Mouse (Mus musculus) embryo, embryonic 10.5 days (tissue): ENCODE data around the gene Poglut1.

Source experiments
- DNase-seq: peaks from one replicate; pipeline ENCODE4 v3.0.0-alpha.2; 2015; ENCODE audit warnings: low spot score

Poglut1 gene

DNA sequence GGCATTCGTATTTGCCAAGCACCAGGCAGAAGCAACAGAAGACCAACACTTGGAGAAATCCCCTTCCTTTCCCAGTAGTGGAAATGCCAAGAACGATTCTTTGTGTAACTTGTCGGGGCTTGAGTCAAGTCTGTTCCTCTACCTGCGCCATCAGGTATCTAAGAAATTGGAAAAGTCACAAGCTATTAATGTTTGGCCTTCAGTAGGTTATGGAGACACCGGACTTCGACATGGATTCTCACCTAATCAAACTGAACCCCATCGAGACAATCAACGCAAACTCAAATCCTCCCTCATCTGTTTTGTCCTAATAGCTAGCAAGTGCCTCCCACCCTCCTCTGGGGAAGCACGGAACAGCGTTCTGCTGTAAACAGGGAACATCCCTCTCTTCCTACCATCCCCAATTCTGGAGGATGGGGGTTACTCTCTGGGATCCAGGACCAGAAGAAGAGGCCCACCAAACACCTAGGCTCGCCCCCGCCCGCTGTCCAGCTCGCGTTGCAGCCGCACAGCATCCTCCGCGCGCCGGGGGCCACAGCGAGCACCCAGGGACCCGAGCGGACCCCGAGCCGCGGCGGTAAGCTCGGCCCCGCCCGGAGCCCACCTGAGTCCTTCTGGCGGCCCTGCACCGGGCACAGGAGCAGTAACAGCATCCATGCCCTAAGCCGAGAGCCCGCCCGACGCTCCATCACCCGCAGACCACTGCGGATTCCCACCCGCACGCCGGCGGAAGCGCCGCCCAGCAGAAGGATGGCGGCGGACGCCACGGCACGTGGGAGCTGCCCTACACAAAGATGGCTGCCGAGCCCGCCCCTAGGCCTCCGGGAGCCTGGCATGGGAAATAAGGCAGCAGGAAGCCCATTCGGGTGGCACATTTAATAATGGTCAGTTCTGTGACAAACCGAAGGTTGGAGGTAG is at the start of gene Poglut1:
Poglut1 (minus strand) TSS at position 780 of the 918 bp plus-strand sequence.
- DNase-seq = peak; percentile 85

DNA sequence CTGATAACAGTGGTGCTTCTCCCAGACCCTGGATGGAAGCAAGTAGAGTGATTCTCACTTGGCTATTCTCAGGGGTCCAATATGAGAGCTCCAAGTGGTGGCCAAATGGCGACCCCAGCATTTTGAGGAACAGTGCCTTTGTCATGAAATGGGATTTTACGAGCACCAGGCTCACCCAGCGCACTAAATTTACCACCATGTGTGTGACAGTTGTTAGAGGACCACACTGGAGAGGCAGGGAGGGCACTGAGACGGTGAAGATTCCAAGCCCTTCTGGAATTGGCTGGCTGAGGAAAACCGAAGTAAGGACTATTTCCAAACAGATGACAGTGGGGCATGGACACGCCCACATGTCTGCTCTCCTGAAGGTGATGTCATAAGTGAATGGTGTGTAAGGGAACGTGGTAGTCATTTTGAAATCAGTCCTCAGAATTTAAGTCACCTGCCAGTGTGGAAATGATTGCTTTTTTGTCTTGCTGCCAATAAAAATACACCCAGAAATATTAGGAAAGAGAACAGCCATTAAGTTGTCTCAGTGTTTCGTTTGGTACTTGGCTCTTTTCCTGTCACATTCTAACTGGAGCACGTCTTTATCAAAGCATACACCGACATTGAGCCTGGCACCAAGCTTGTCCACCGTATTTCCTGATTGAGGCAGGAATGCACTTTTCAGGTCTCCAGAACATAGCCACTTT is 49.1 kb upstream of the Poglut1 start:
- DNase-seq = no peak

DNA sequence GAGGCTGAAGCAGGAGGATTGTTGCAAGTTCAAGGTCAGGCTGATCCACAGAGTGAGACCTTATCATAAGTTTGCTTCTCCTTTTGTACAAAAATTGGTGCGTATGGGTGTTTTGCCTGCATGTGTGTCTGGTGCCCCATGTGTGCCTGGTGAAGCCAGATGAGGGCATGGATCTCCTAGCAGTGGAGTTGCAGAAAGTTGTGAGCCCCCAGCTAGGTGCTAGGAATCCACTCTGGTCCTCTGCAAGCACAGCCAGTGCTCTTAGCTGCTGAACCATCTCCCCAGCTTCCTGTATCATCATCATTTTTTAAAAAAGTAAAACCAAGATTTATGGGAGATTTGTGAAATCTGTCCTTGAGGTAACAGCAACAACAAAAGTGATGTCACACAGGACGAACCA is 46.6 kb upstream of the Poglut1 start:
- no peak for DNase-seq

DNA sequence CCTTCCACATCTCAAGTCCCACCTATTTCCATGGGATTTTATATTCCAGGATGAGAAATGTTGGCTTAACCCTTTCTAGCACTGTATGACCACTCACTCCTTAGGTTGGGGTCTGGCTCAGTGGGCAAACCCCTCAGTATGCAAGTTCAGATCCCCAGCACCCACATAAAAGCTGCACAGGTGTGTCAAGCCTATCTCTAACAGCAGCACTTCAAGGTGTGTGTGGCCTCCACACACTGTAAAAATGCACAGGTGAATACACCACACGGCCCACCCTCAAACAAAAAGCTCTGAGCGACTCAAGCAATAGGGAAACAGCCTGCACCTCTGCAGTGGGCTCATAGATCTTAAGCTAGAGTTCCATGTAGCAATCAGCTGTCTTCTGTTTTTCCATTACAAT is 46.0 kb upstream of the Poglut1 start:
- DNase-seq = no peak

DNA sequence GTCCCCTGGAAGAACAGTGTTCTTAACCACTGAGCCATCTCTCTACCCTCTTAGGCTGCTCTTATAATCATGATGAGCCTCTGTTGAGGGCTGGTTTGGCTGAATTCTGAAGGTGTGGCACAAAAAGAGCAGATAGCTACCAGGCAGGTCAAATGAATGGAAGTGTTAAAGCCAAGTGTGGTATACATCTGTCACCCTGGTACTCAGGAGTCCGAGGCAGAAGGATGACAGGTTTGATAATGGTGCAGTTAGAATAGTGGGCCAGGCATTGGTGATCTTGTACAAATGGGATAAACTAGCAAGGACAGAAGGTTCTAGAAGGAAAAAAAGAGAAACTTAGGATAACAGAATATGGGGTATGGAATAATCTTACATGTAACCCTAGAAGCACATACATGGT is 44.4 kb upstream of the Poglut1 start:
- DNase-seq = no peak

DNA sequence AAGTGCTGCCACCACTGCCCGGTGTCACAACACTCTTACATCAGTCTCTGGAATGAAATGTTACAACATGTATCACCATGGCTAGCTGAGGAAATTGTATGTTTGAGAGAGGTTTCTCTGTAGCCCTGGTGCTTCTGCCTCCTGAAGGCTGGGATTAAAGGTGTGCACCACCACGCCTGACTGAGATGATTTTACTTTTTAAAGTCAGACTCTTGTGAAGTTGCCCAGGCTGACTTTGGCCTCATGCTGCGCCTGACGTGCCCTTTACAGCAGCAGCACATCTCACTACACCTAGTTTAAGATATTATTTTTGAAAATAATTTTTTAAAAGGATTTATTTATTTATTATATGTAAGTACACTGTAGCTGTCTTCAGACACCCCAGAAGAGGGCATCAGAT is 42.9 kb upstream of the Poglut1 start:
- no peak for DNase-seq

DNA sequence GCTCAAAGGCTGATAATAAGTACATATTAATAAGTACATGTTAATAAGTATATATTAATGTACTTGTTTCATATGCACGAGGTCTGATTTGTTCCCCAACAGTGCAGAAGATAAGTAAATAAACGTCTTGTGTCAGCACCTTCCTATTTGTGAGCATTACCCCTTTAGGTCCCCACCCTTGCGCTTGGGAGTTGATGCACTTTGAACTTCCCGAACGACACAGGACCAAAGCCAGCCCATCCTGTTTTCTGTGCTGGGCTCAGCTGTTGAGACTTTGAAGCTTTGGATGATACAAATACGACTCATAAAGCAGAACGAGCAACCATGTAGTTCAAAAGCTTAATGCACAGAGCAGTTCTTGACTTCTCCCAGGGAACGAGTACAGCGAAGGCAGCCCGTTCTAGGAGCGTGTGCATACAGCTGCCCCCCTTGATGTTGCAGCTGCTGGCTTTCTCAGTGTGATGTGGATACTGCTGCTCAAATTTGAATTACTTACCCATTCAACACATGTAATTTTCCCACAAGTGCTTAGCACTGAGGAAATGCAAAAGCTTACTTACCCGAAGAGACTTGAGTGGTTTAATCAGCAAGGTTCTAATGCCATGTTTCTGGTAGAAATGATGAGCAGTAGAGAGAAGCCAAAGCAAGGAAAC is 42.1 kb upstream of the Poglut1 start:
- no peak for DNase-seq

DNA sequence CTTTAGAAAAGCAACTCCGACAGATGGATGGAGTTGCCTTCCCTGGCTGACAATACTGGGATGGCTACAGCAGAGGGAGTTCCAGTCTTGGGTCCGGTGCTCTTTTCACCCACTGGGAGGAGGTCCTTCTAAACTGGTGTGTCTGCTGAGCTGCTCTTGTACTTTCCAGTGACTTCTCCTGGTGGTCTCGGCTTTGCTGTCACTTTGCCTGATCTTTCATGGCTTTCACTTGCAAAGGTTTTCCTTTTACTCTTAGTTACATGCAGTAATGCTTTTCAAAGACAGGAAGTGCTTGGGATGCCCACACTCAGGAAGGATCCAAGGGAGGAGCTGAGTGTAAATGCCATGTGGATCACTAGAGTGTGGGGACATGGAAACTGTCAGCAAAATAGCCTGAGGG is 41.4 kb upstream of the Poglut1 start:
- no peak for DNase-seq

DNA sequence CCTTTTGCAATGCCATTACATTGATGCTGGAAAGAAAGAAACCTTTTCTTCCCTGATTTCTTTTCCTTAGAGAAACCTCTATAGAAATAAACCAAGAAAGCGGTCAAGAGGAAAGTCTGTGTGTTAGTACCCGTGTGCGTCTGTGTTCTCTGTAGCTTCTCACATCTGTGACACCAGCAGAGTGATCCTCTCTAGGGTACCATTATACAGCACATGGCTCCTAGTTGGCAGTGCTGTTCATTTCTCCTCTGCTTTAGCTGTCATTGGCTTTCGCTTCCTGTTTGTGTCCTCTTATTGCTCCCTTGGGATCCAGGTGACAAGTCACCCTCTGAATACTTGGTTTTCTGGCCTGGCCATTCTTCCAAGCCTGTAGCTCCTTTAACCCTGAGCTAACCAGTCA is 37.5 kb upstream of the Poglut1 start:
- DNase-seq = no peak

DNA sequence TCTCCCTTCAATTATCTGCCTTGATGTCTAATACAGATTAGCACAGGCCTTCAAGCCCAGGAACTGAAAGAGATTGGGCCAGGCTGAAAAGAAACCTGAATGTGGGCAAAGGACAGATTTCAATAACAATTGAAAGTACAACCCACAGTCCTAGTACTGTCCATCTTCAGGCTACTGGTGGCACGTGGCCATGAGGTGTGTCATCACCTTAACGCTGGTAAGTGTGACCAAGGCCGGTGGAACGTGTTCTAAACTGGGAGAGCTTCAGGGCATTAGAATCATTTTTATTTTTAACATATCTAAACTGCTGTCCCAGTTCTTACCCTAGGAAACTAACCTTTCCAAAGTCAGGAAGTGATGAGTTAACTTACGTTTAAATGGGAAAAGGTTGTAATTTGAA is 37.1 kb upstream of the Poglut1 start:
- DNase-seq = no peak

DNA sequence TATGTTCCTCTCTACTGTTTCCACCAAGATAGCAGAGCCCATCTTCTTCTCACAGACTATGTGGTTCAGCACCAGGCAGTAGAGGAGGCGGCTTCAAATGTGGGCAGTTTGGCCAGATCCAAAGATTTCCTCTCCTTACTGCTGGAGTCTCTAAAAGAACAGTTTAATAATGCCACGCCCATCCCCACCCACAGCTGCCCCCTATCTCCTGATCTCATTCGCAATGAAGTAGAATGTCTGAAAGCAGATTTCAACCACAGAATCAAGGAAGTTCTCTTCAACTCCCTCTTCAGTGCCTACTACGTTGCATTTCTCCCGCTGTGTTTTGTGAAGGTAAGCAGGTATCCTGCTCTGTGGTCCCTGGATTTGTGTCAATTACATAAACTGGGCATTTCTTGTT is 35.1 kb upstream of the Poglut1 start:
- no peak for DNase-seq

DNA sequence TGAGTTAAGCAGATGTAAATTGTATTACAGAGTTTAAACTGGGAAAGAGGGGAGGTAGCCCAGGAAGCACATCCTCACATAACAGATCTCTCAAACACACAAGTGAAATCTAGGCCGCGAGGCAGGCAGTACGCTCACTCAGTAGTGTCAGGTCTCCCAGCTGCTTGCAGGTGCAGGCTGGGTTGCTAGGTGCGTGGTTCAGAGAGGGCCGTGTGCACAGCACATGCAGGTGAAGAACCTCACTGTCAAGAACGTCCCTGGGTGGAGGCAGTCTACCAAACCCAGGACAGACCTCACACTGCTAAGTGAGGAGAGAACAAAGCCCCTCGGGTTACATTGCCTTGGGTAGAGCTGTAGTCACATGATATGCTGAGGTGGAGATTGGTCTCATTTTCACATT is 34.7 kb upstream of the Poglut1 start:
- no peak for DNase-seq

DNA sequence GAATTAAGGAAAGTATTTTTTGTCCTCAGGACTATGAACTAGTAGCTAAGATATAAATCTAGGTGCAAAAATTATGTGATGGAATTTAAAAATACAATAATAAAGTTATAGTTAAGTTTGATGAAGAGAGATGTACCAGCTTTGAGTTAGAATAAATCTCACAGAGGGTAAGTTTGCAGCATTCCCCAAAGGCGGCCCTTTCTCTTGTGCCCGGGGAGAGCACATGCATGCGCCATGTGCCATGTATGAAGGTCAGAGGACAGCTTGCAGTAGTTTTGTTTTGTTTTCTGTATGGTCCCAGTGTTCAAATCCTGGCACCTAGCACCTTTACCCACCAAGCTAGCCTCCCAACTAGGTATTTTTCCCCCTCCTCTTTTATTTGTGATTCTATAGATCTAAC is 21.4 kb upstream of the Poglut1 start:
- no peak for DNase-seq

DNA sequence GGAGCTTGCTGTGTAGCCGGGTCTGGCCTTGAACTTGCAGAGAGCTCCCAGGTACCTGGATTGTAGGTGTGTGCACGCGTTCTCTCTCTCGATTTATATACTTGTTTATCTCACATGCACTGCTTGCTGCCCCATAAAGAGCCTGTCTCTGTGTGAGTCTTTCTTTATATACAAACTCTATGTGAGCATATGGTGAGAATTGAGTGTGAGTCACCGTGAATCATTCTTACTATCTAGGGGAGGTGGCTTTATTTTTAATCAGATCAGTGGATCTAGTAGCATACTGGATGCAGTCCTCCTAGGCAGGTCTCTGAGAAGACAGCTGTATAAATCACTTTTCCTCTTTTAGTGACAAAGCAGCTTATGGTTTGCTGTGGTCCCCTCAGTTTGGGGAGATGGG is 18.1 kb upstream of the Poglut1 start:
- DNase-seq = no peak

DNA sequence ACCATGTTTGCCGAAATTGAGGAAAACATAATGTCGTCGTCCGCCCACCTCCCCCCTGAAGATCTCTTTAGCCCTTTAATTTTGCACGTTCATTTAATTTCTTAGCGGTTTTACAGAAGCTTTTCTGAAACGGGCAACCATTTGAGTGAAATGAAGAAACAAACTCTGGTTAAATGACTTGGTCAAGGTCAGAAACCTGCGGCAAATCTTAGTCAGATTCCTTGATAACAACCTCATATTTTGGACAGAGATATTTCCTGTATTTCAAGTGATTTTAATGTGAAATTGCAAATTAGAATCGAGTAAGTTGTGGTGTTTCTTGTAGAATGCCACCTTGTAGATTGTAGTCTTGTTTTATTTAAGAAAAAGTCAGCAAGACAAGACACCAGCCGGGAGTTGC is 13.5 kb upstream of the Poglut1 start:
- no peak for DNase-seq

DNA sequence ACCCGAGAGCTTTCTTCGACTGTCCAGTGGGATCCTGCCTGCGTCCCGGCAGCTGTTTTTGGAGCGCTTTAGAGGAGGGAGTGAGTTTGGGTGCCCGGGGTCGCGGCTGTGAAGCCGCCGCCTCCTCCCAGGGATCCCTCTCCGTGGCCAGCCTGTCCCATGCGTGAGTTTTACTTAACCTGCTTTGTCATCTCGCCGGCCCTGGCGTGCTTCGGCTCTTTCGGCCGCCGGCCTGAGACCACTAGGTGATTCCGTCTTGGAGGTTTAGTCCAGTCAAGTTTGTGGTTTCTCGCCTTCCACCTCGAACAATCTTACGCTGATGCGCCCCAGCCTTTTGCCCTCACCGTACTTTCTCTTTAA is 12.9 kb upstream of the Poglut1 start:
- no peak for DNase-seq

DNA sequence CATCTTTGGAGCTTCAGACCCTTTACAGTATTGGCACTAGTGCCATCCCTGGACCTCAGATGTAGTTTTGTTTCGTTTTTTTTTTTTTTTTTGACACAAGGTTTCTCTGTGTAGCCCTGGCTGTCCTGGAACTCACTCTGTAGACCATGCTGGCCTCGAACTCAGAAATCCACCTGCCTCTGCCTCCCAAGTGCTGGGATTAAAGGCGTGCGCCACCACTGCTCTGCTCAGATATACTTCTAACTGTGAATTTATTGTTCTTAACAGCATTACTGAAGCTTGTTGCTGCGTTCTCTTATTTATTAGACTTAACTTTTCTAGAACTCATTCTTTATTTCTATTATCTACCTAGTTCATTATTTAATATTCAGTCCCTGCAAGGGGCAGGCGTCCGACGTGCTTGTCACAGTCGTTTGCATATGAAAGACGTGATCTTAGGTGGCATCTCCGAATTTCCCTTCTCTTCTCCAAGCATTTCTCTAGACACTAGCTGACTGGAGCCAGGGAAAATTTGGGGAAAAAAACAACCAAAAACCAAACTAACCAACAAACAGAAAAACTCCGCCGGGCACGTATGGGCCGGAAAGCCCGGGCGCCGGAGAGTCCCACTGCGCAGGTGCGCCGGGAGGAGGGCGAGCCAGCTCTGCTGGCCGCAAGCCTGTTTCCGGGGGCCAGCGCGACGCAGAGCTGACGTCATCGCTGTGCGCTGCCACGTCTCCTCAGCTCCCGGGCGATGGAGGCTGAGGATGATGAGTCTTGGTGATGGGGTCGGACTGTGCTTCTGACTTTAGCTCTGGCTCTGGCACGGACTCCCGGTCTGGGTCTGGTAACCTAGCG is 12.3 kb upstream of the Poglut1 start:
- DNase-seq = peak; percentile 96

DNA sequence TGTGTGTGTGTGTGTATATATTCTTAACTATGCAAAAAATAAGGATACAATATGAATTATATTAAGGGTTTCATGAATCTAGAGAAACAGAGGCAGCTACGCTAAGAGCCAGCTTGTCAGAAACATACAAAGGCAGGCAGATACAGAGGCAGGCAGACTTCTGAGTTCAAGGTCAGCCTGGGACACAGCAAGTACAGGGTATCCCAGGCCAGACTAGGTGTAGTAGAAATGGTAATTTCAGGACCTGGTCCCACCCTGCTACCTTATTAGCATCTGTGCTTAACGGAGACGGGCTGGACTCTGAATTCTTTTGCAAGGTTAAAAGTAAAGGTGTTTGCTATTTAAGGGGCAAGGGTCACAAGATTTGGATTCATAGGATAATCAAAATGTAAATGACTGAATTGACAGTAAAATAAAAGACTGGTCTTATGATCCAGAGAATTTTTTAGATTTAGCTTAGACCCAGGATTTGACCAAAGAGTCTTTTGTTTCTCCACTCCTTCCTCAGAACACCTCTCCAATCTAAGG is 8.2 kb upstream of the Poglut1 start, which contains the start of gene Tmem39a:
Tmem39a (plus strand) TSS at position 478 of the 528 bp plus-strand sequence.
- DNase-seq = no peak

DNA sequence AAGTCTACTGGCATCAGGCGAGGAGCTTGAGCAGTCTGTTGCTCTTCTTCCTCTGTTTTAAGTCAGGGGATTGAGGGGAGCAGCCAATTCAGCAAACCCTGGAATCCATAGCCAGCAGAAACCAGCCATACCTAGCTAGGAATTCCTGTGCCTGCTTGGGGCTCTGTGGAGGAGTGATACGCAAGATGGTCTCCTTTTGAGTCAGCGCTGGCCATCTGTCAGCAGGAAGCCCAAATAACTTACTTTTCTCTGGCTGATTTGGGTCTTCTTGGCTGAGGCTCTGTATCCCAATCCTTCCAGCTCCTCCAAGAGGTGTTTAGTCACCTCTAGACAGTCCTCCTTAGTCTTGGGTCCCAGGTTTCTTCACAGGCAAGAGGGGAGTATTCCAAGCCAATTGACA is 5.9 kb upstream of the Poglut1 start:
- DNase-seq = no peak

DNA sequence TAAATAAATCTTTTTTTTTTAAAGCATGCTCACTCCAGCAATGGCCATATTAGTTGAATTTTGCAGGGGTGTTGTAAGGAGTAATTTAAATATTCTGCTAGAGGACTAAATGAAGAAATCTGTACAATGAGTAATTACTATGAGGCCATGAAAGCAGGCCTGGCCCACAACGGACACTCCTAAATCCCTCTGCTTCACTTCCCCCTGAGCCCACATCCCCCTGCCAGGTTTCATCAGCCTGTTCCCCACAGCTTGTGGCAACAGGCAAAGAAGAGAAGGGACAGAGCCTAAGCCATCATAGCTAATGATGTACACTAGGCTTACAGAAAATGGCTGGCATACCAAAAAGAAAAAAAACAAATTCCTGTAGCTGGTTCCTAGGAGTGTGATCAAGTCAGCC is 2.1 kb downstream of the Poglut1 start:
- DNase-seq = no peak

DNA sequence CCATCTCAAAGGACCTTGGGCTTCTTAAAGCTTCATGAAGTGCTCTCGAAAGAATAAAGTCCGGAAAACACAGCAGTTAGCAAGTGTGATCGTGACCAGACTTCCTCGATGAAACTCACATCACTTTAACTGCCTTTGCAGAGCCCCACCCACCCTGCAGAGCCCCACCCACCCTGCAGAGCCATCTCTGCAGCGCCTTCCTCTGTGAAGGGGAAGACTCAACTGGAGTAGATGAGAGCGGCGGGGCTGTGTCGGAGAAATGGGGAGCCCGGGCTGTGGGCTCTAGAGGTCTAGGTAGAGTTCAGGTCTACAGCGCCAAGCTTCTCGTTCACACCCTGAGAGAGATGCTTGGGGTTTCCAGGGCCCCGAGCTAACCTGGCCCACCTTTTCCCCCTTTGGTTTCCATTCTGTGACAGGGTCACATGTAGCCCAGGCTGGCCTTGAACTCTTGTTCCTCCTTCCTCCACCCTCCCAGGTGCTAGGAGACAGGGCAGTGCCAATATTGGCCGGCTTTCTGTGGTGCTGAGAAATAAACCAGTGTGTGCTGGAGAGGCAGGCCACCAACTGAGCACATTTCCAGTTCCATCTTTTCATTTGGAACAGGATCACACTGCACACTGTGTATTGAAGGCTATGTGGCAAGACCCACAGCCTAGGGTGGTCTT is 11.2 kb downstream of the Poglut1 start:
- no peak for DNase-seq
